Mouse (Mus musculus) hindbrain, embryonic 10.5 days (tissue): ENCODE data around the gene Btg1. TPM values are rescaled to one million over a fixed set of nuclear protein-coding genes. Genes with fewer than 3 reads are reported as not detected.

Experiments
- DNase-seq: peaks from one replicate; pipeline ENCODE4 v3.0.0-alpha.2; 2017; ENCODE audit warnings: low spot score
- H3K27ac ChIP-seq: fragments of 300-500 bp; sonication (generic); 2 replicates; pipeline ENCODE4 v1.5.1; 2016; ENCODE audit warnings: mild to moderate bottlenecking, moderate library complexity
- H3K27me3 ChIP-seq: fragments of 300-500 bp; sonication (generic); 2 replicates; pipeline ENCODE4 v1.6.1; 2016; ENCODE audit warnings: mild to moderate bottlenecking; ENCODE audit not compliant: poor library complexity, insufficient read depth, severe bottlenecking
- H3K36me3 ChIP-seq: fragments of 300-500 bp; sonication (generic); 2 replicates; pipeline ENCODE4 v1.6.1; 2016; ENCODE audit warnings: mild to moderate bottlenecking, moderate library complexity
- H3K4me1 ChIP-seq: fragments of 300-500 bp; sonication (generic); replicated peaks from 2 replicates; pipeline ENCODE4 v1.6.1; 2016; ENCODE audit warnings: mild to moderate bottlenecking
- H3K4me3 ChIP-seq: fragments of 300-500 bp; sonication (generic); 2 replicates; pipeline ENCODE4 v1.5.1; 2016; ENCODE audit warnings: mild to moderate bottlenecking, moderate library complexity
- H3K9me3 ChIP-seq: fragments of 300-500 bp; sonication (generic); 2 replicates; pipeline ENCODE4 v1.6.1; 2016; ENCODE audit warnings: mild to moderate bottlenecking, moderate library complexity
- WGBS: fragments of 180-500 bp; shearing (Covaris S2); methylation state at CpG from one replicate; pipeline ENCODE4 v1.1.7; 2016; 5-methylcytosine and 5-hydroxymethylcytosine counted together
- polyA plus RNA-seq: library from polyadenylated mRNA; unstranded; fragments of >200 nt; fragmentation: Nextera tagmentation; extraction: Ambion mirVana; gene quantifications from 2 replicates; pipeline ENCODE4 v1.2.1, GENCODE M21; 2016

The Btg1 gene
- polyA plus RNA-seq, 1 experiment from 2014 or later, result 43.8 TPM

GRCm38 (mm10) chr10:96617951-96618575 is 1.3 kb downstream of the Btg1 start:
- WGBS, result under 1% methylated on average over 29 of the region's 29 CpGs
- peak; percentile 77 for DNase-seq
- H3K27me3 ChIP-seq, result no peaks in the 10 kb centered on the region

GRCm38 (mm10) chr10:96619951-96620889 is 3.4 kb downstream of the Btg1 start:
- no peak for DNase-seq
- no peaks in the 10 kb centered on the region for H3K9me3 ChIP-seq
- 73% methylated on average over 8 of the region's 8 CpGs for WGBS
- H3K36me3 ChIP-seq, result peaks cover 56% of the 10 kb centered on the region
- no peaks in the 10 kb centered on the region for H3K27me3 ChIP-seq
- H3K27ac ChIP-seq, result peak overlapping the region; percentile 23; the same call in 1 of the 2 replicates
- H3K4me3 ChIP-seq, result peak overlapping the region; percentile 53
- H3K4me1 ChIP-seq, result peaks cover 54% of the 10 kb centered on the region

More at GRCm38 (mm10) chr10:96617951-96618575, 1.3 kb downstream of the Btg1 start:
- Histone ChIP-seq H3K4me1 (peaks cover 39% of the 10 kb centered on the region), H3K36me3 (peaks cover 35% of the 10 kb centered on the region), H3K4me3 (peak overlapping the region; percentile 75), H3K27ac (peak overlapping the region; percentile 95), H3K9me3 (no peaks in the 10 kb centered on the region)

GRCm38 (mm10) chr10:96620890-96621271 is 4.1 kb downstream of the Btg1 start:
- H3K4me3 ChIP-seq, result peak overlapping the region; percentile 53
- 57% methylated on average over 4 of the region's 4 CpGs for WGBS
- H3K27ac ChIP-seq, result 0 out of 2 replicates have a peak overlapping the region, but pooled peaks have one; percentile 23
- no peak for DNase-seq
- H3K9me3 ChIP-seq, result no peaks in the 10 kb centered on the region
- peaks cover 58% of the 10 kb centered on the region for H3K4me1 ChIP-seq
- no peaks in the 10 kb centered on the region for H3K27me3 ChIP-seq
- peaks cover 62% of the 10 kb centered on the region for H3K36me3 ChIP-seq

GRCm38 (mm10) chr10:96621361-96621945 is 4.6 kb downstream of the Btg1 start:
- Histone ChIP-seq H3K9me3 (no peaks in the 10 kb centered on the region), H3K4me1 (peaks cover 54% of the 10 kb centered on the region), H3K27ac (no peak overlapping the region), H3K27me3 (no peaks in the 10 kb centered on the region), H3K36me3 (peaks cover 64% of the 10 kb centered on the region), H3K4me3 (peak overlapping the region; percentile 53)
- WGBS, result 84% methylated on average over 4 of the region's 4 CpGs
- DNase-seq, result no peak

- WGBS, result 93% methylated on average over 13 of the region's 13 CpGs
- no peaks in the 10 kb centered on the region for H3K27me3 ChIP-seq
- no peaks in the 10 kb centered on the region for H3K9me3 ChIP-seq
- peak overlapping the region; percentile 53 for H3K4me3 ChIP-seq
- DNase-seq, result no peak
- H3K27ac ChIP-seq, result no peak overlapping the region
- H3K36me3 ChIP-seq, result peaks cover 71% of the 10 kb centered on the region
- peaks cover 57% of the 10 kb centered on the region for H3K4me1 ChIP-seq
Measured at GRCm38 (mm10) chr10:96621980-96622645, 5.3 kb downstream of the Btg1 start.

GRCm38 (mm10) chr10:96622761-96623632 is 6.2 kb downstream of the Btg1 start:
- peaks cover 79% of the 10 kb centered on the region for H3K36me3 ChIP-seq
- DNase-seq, result no peak
- H3K4me3 ChIP-seq, result peak overlapping the region; percentile 53; the same call in 1 of the 2 replicates
- H3K4me1 ChIP-seq, result peaks cover 57% of the 10 kb centered on the region
- no peaks in the 10 kb centered on the region for H3K27me3 ChIP-seq
- H3K27ac ChIP-seq, result no peak overlapping the region
- H3K9me3 ChIP-seq, result no peaks in the 10 kb centered on the region
- WGBS, result 90% methylated on average over 6 of the region's 6 CpGs

GRCm38 (mm10) chr10:96623633-96624195 is 6.9 kb downstream of the Btg1 start:
- Histone ChIP-seq H3K27me3 (no peaks in the 10 kb centered on the region), H3K27ac (no peak overlapping the region), H3K9me3 (no peaks in the 10 kb centered on the region), H3K36me3 (peaks cover 87% of the 10 kb centered on the region), H3K4me1 (peaks cover 57% of the 10 kb centered on the region), H3K4me3 (no peak overlapping the region)
- WGBS, result 91% methylated on average over 4 of the region's 4 CpGs
- no peak for DNase-seq

GRCm38 (mm10) chr10:96624406-96624805 is 7.6 kb downstream of the Btg1 start:
- H3K27me3 ChIP-seq, result no peaks in the 10 kb centered on the region
- no peak overlapping the region for H3K27ac ChIP-seq
- H3K9me3 ChIP-seq, result no peaks in the 10 kb centered on the region
- 95% methylated on average over 2 of the region's 2 CpGs for WGBS
- no peak overlapping the region for H3K4me3 ChIP-seq
- no peak for DNase-seq
- H3K4me1 ChIP-seq, result peaks cover 57% of the 10 kb centered on the region
- H3K36me3 ChIP-seq, result peaks cover 93% of the 10 kb centered on the region

- no peak for DNase-seq
- 90% methylated on average over 4 of the region's 4 CpGs for WGBS
- H3K36me3 ChIP-seq, result peaks cover 90% of the 10 kb centered on the region
Measured at GRCm38 (mm10) chr10:96625061-96625460, 8.3 kb downstream of the Btg1 start.

GRCm38 (mm10) chr10:96625682-96626081 is 8.9 kb downstream of the Btg1 start:
- H3K27me3 ChIP-seq, result no peaks in the 10 kb centered on the region
- H3K27ac ChIP-seq, result no peak overlapping the region
- no peak overlapping the region for H3K4me3 ChIP-seq
- no peaks in the 10 kb centered on the region for H3K9me3 ChIP-seq
- WGBS, result 82% methylated on average over 4 of the region's 4 CpGs
- DNase-seq, result no peak
- peaks cover 90% of the 10 kb centered on the region for H3K36me3 ChIP-seq
- H3K4me1 ChIP-seq, result peaks cover 45% of the 10 kb centered on the region

More at GRCm38 (mm10) chr10:96625061-96625460, 8.3 kb downstream of the Btg1 start:
- Histone ChIP-seq H3K27ac (no peak overlapping the region), H3K27me3 (no peaks in the 10 kb centered on the region), H3K9me3 (no peaks in the 10 kb centered on the region), H3K4me3 (no peak overlapping the region), H3K4me1 (peaks cover 51% of the 10 kb centered on the region)

- peaks cover 41% of the 10 kb centered on the region for H3K4me1 ChIP-seq
- H3K27me3 ChIP-seq, result no peaks in the 10 kb centered on the region
- 92% methylated on average over 10 of the region's 10 CpGs for WGBS
- no peaks in the 10 kb centered on the region for H3K9me3 ChIP-seq
- no peak for DNase-seq
- no peak overlapping the region for H3K27ac ChIP-seq
- peaks cover 89% of the 10 kb centered on the region for H3K36me3 ChIP-seq
- no peak overlapping the region for H3K4me3 ChIP-seq
Measured at GRCm38 (mm10) chr10:96626120-96626750, 9.4 kb downstream of the Btg1 start.
